Mouse (Mus musculus): ENCODE data around the gene Itgb4. TPM values are rescaled to one million over a fixed set of nuclear protein-coding genes. Genes with fewer than 3 reads are reported as not detected.

The Itgb4 gene
- polyA plus RNA-seq, 1 experiment from 2014 or later: 0.68 TPM

DNA sequence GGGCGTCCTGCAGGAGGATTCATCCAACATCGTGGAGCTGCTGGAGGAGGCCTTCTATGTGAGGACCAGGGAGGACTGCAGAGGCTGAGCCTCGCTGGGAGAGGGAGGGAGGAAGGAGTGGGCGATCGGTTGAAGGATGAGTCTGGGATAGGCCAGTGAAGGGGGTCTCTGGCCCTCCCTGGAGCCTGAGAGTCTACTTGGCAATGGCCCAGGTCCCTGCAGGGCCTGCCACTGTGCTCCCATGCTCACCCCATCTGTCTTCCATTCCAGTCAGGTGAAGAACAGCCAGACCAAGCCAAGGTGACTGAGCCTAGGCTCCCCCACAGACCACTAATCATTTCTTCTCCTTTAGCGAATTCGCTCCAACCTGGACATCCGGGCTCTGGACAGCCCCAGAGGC is 8.8 kb downstream of the Itgb4 start:
- Histone ChIP-seq H3K27ac (replicated peaks; ENCODE audit: low read depth, low read length) (no peak overlapping the region), H3K4me1 (ENCODE audit: control insufficient read depth, insufficient read depth, low read length) (no peaks in the 10 kb centered on the region), H3K4me2 (ENCODE audit: low read length) (no peak overlapping the region), H3K27me3 (ENCODE audit: control insufficient read depth, insufficient read depth, low read length) (no peaks in the 10 kb centered on the region), H3K9ac (replicated peaks; ENCODE audit: low read length) (no peak overlapping the region), H3K36me3 (ENCODE audit: control insufficient read depth, insufficient read depth, low read length) (no peaks in the 10 kb centered on the region), H3K9me3 (ENCODE audit: control insufficient read depth, low read length) (no peaks in the 10 kb centered on the region), H3K4me3 (replicated peaks; ENCODE audit: low read depth, low read length) (no peak overlapping the region)
- DNase-seq (no peak), ATAC-seq (ENCODE audit: low FRiP score, low TSS enrichment) (no peak)
- 92% methylated on average over 8 of the region's 8 CpGs for WGBS

DNA sequence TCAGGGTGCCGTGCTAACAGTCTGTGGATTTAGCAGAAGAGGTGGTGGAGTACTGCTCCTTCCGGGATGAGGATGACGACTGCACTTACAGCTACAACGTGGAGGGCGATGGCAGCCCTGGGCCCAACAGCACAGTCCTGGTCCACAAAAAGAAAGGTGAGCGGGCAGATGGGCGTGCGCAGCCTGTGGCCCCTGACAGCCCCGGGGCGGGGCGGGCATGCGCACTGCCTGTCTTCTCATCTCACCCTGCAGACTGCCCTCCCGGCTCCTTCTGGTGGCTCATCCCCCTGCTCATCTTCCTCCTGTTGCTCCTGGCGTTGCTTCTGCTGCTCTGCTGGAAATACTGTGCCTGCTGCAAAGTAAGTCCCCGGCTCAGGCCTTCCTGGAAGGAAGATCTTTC is 15.2 kb downstream of the Itgb4 start:
- no peak for ATAC-seq (ENCODE audit: low FRiP score, low TSS enrichment)
- H3K9me3 ChIP-seq (ENCODE audit: control insufficient read depth, low read length): no peaks in the 10 kb centered on the region
- no peak overlapping the region for H3K4me3 ChIP-seq (replicated peaks; ENCODE audit: low read depth, low read length)
- H3K36me3 ChIP-seq (ENCODE audit: control insufficient read depth, insufficient read depth, low read length): no peaks in the 10 kb centered on the region
- H3K9ac ChIP-seq (replicated peaks; ENCODE audit: low read length): no peak overlapping the region
- no peaks in the 10 kb centered on the region for H3K27me3 ChIP-seq (ENCODE audit: control insufficient read depth, insufficient read depth, low read length)
- no peak overlapping the region for H3K27ac ChIP-seq (replicated peaks; ENCODE audit: low read depth, low read length)
- DNase-seq: no peak
- H3K4me1 ChIP-seq (ENCODE audit: control insufficient read depth, insufficient read depth, low read length): no peaks in the 10 kb centered on the region
- no peak overlapping the region for H3K4me2 ChIP-seq (ENCODE audit: low read length)
- WGBS: 35% methylated on average over 15 of the region's 15 CpGs

DNA sequence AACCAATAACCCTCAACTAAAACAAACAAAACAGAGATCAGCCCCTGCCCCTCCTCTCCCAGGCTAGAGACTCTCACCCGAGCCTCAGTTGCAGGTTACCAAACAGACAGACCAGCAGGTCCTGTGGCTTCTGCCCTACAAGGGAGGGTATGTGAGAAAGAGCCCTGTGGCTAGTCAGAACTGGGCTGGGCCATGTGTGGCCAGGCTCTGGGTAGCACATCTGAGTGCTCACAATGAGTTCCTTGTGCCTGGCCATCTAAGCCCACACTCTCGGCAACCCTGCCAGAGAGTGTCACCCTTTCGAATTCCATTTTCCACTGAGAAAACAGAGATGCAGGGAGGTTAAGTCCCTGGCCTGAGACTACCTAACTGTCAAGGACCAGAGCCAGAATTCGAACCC is 17.6 kb downstream of the Itgb4 start:
- Histone ChIP-seq H3K4me3 (replicated peaks; ENCODE audit: low read depth, low read length) (no peak overlapping the region), H3K27me3 (ENCODE audit: control insufficient read depth, insufficient read depth, low read length) (no peaks in the 10 kb centered on the region), H3K27ac (replicated peaks; ENCODE audit: low read depth, low read length) (no peak overlapping the region), H3K4me1 (ENCODE audit: control insufficient read depth, insufficient read depth, low read length) (no peaks in the 10 kb centered on the region), H3K9ac (replicated peaks; ENCODE audit: low read length) (no peak overlapping the region), H3K36me3 (ENCODE audit: control insufficient read depth, insufficient read depth, low read length) (no peaks in the 10 kb centered on the region), H3K9me3 (ENCODE audit: control insufficient read depth, low read length) (no peaks in the 10 kb centered on the region), H3K4me2 (ENCODE audit: low read length) (no peak overlapping the region)
- WGBS: 71% methylated on average over 4 of the region's 4 CpGs
- DNase-seq (no peak), ATAC-seq (ENCODE audit: low FRiP score, low TSS enrichment) (no peak)

GRCm38 (mm10) chr11:115995256-115995655 is 20.7 kb downstream of the Itgb4 start:
- ATAC-seq (ENCODE audit: low FRiP score, low TSS enrichment): no peak
- no peaks in the 10 kb centered on the region for H3K27me3 ChIP-seq (ENCODE audit: control insufficient read depth, insufficient read depth, low read length)
- 90% methylated on average over 3 of the region's 3 CpGs for WGBS

DNA sequence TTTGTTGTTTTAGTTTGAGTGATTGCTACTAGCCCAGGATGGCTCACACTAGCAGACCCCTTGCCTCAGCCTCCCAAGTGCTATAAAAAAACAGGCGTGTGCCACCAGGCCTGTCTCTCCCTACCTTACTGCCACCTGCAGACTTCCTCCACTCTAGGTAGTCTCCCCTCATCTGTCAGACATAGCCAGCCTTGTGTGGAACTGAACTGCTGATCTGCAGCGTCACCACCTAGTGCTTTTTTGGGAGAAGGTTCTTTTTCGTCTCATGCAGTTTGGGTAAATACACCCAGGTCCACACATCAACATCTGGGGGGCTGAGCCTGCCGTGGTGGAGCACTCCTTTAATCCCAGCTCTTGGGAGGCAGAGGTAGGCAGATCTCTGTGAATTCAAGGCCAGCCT is 22.5 kb downstream of the Itgb4 start:
- Histone ChIP-seq H3K4me2 (ENCODE audit: low read length) (no peak overlapping the region), H3K9me3 (ENCODE audit: control insufficient read depth, low read length) (no peaks in the 10 kb centered on the region), H3K4me3 (replicated peaks; ENCODE audit: low read depth, low read length) (no peak overlapping the region), H3K27ac (replicated peaks; ENCODE audit: low read depth, low read length) (no peak overlapping the region), H3K4me1 (ENCODE audit: control insufficient read depth, insufficient read depth, low read length) (peaks cover 4% of the 10 kb centered on the region; the same call in 1 of the 2 replicates), H3K9ac (replicated peaks; ENCODE audit: low read length) (no peak overlapping the region), H3K36me3 (ENCODE audit: control insufficient read depth, insufficient read depth, low read length) (no peaks in the 10 kb centered on the region), H3K27me3 (ENCODE audit: control insufficient read depth, insufficient read depth, low read length) (no peaks in the 10 kb centered on the region)
- ATAC-seq (ENCODE audit: low FRiP score, low TSS enrichment) (no peak), DNase-seq (no peak)
- 72% methylated on average over 4 of the region's 4 CpGs for WGBS

More at GRCm38 (mm10) chr11:115995256-115995655, 20.7 kb downstream of the Itgb4 start:
- Histone ChIP-seq H3K9me3 (ENCODE audit: control insufficient read depth, low read length) (no peaks in the 10 kb centered on the region), H3K4me2 (ENCODE audit: low read length) (no peak overlapping the region), H3K27ac (replicated peaks; ENCODE audit: low read depth, low read length) (no peak overlapping the region), H3K4me1 (ENCODE audit: control insufficient read depth, insufficient read depth, low read length) (no peaks in the 10 kb centered on the region), H3K9ac (replicated peaks; ENCODE audit: low read length) (no peak overlapping the region), H3K36me3 (ENCODE audit: control insufficient read depth, insufficient read depth, low read length) (no peaks in the 10 kb centered on the region), H3K4me3 (replicated peaks; ENCODE audit: low read depth, low read length) (no peak overlapping the region)
- DNase-seq: no peak

DNA sequence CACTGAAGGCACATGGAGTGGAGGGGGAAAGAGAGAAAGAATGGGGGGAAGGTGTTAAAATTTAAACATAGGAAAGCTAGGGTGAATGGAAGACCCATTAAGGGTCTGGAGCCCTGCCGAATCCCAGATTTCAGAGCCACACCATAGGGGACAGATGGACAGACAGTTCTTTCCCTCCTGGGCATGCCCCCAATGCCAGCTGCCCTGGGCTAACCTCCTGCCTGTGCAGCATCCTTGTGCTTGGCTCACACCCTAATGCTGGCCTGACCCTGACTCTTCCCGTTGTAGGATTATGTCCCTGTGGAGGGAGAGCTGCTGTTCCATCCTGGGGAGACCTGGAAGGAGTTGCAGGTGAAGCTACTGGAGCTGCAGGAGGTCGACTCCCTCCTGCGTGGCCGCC is 23.2 kb downstream of the Itgb4 start:
- WGBS: 61% methylated on average over 5 of the region's 5 CpGs
- H3K4me2 ChIP-seq (ENCODE audit: low read length): no peak overlapping the region
- no peaks in the 10 kb centered on the region for H3K36me3 ChIP-seq (ENCODE audit: control insufficient read depth, insufficient read depth, low read length)
- no peak overlapping the region for H3K27ac ChIP-seq (replicated peaks; ENCODE audit: low read depth, low read length)
- H3K4me1 ChIP-seq (ENCODE audit: control insufficient read depth, insufficient read depth, low read length): peaks cover 4% of the 10 kb centered on the region; the same call in 1 of the 2 replicates
- H3K9ac ChIP-seq (replicated peaks; ENCODE audit: low read length): no peak overlapping the region
- DNase-seq (no peak), ATAC-seq (ENCODE audit: low FRiP score, low TSS enrichment) (no peak)
- no peak overlapping the region for H3K4me3 ChIP-seq (replicated peaks; ENCODE audit: low read depth, low read length)
- no peaks in the 10 kb centered on the region for H3K9me3 ChIP-seq (ENCODE audit: control insufficient read depth, low read length)
- no peaks in the 10 kb centered on the region for H3K27me3 ChIP-seq (ENCODE audit: control insufficient read depth, insufficient read depth, low read length)

GRCm38 (mm10) chr11:115999027-115999426 is 24.5 kb downstream of the Itgb4 start:
- H3K4me1 ChIP-seq (ENCODE audit: control insufficient read depth, insufficient read depth, low read length): peaks cover 4% of the 10 kb centered on the region; the same call in 1 of the 2 replicates
- H3K4me2 ChIP-seq (ENCODE audit: low read length): no peak overlapping the region
- DNase-seq (no peak), ATAC-seq (ENCODE audit: low FRiP score, low TSS enrichment) (no peak)
- no peak overlapping the region for H3K9ac ChIP-seq (replicated peaks; ENCODE audit: low read length)
- 90% methylated on average over 7 of the region's 7 CpGs for WGBS
- H3K36me3 ChIP-seq (ENCODE audit: control insufficient read depth, insufficient read depth, low read length): no peaks in the 10 kb centered on the region
- H3K27ac ChIP-seq (replicated peaks; ENCODE audit: low read depth, low read length): no peak overlapping the region
- H3K4me3 ChIP-seq (replicated peaks; ENCODE audit: low read depth, low read length): no peak overlapping the region
- no peaks in the 10 kb centered on the region for H3K9me3 ChIP-seq (ENCODE audit: control insufficient read depth, low read length)
- H3K27me3 ChIP-seq (ENCODE audit: control insufficient read depth, insufficient read depth, low read length): no peaks in the 10 kb centered on the region

- H3K4me1 ChIP-seq (ENCODE audit: control insufficient read depth, insufficient read depth, low read length): peaks cover 6% of the 10 kb centered on the region; the same call in 1 of the 2 replicates
- no peaks in the 10 kb centered on the region for H3K27me3 ChIP-seq (ENCODE audit: control insufficient read depth, insufficient read depth, low read length)
- H3K9ac ChIP-seq (replicated peaks; ENCODE audit: low read length): no peak overlapping the region
- no peak for ATAC-seq (ENCODE audit: low FRiP score, low TSS enrichment)
- H3K36me3 ChIP-seq (ENCODE audit: control insufficient read depth, insufficient read depth, low read length): no peaks in the 10 kb centered on the region
- WGBS: 22% methylated on average over 14 of the region's 14 CpGs
- H3K4me2 ChIP-seq (ENCODE audit: low read length): no peak overlapping the region
- H3K9me3 ChIP-seq (ENCODE audit: control insufficient read depth, low read length): no peaks in the 10 kb centered on the region
- H3K27ac ChIP-seq (replicated peaks; ENCODE audit: low read depth, low read length): no peak overlapping the region
- peak; percentile 86 for DNase-seq
- H3K4me3 ChIP-seq (replicated peaks; ENCODE audit: low read depth, low read length): no peak overlapping the region
Observed at GRCm38 (mm10) chr11:115999538-116000143, 25.1 kb downstream of the Itgb4 start.

- Histone ChIP-seq H3K36me3 (ENCODE audit: control insufficient read depth, insufficient read depth, low read length) (no peaks in the 10 kb centered on the region), H3K27ac (replicated peaks; ENCODE audit: low read depth, low read length) (no peak overlapping the region), H3K9ac (replicated peaks; ENCODE audit: low read length) (no peak overlapping the region), H3K27me3 (ENCODE audit: control insufficient read depth, insufficient read depth, low read length) (no peaks in the 10 kb centered on the region), H3K4me3 (replicated peaks; ENCODE audit: low read depth, low read length) (no peak overlapping the region), H3K4me2 (ENCODE audit: low read length) (no peak overlapping the region), H3K4me1 (ENCODE audit: control insufficient read depth, insufficient read depth, low read length) (peaks cover 16% of the 10 kb centered on the region), H3K9me3 (ENCODE audit: control insufficient read depth, low read length) (no peaks in the 10 kb centered on the region)
- DNase-seq (peak; percentile 18), ATAC-seq (ENCODE audit: low FRiP score, low TSS enrichment) (no peak)
- 19% methylated on average over 10 of the region's 10 CpGs for WGBS
Observed at GRCm38 (mm10) chr11:116000607-116001006, 26.1 kb downstream of the Itgb4 start.

All from midbrain, embryonic 14.5 days (tissue).